Mouse (Mus musculus) G1E (cell line): ENCODE measurements at regions not wholly inside any gene's neighbourhood (a gene's known extent, or its start where the extent isn't known, plus 50 kb on each side); places are given as distances from the start of the nearest gene placed in this dataset.

Source experiments
- ATAC-seq: 2 replicates; pipeline ENCODE4 v1.8.0; 2016; ENCODE audit warnings: mild to moderate bottlenecking; ENCODE audit not compliant: insufficient number of reproducible peaks, poor library complexity, low FRiP score, severe bottlenecking; ENCODE audit errors: extremely low read depth
- DNase-seq: peaks from one replicate; pipeline ENCODE4 v3.0.0; 2012; ENCODE audit warnings: low spot score
- H3K27me3 ChIP-seq: 2 replicates; pipeline ENCODE4 v1.6.1; 2012; ENCODE audit warnings: mild to moderate bottlenecking, low read length, inconsistent platforms; ENCODE audit not compliant: insufficient read depth
- H3K36me3 ChIP-seq: replicated peaks from 2 replicates; pipeline ENCODE3; 2012; ENCODE audit warnings: mild to moderate bottlenecking, inconsistent platforms
- H3K4me1 ChIP-seq: 2 replicates; pipeline ENCODE4 v1.6.1; 2012; ENCODE audit warnings: low read depth, low read length, inconsistent platforms, mixed read lengths; ENCODE audit not compliant: insufficient read depth
- H3K4me3 ChIP-seq: 2 replicates; pipeline ENCODE4 v1.5.1; 2012; ENCODE audit warnings: low read depth, mild to moderate bottlenecking, inconsistent platforms, low read length, moderate library complexity, mixed read lengths
- H3K9me3 ChIP-seq: replicated peaks from 2 replicates; pipeline ENCODE4 v1.6.1; 2012; ENCODE audit warnings: inconsistent platforms
- CTCF ChIP-seq: IDR thresholded peaks from 2 replicates; pipeline ENCODE4 v1.5.1; 2012; ENCODE audit warnings: low read depth, low read length, inconsistent platforms, mixed read lengths
- GATA1 ChIP-seq: IDR thresholded peaks from 2 replicates; pipeline ENCODE4 v1.6.1; 2012; ENCODE audit warnings: borderline replicate concordance, low read length, inconsistent platforms, mixed read lengths
- GATA2 ChIP-seq: IDR thresholded peaks from 2 replicates; pipeline ENCODE4 v1.6.1; 2012; ENCODE audit warnings: low read depth, low read length, inconsistent platforms, borderline replicate concordance
- POLR2AphosphoS5 ChIP-seq: IDR thresholded peaks from 2 replicates; pipeline ENCODE4 v1.6.1; 2012; ENCODE audit warnings: low read depth, low read length, inconsistent platforms; ENCODE audit not compliant: insufficient replicate concordance
- TAL1 ChIP-seq: conservative IDR thresholded peaks from 2 replicates; pipeline ENCODE4 v1.6.1; 2012; ENCODE audit warnings: low read depth, low read length, inconsistent platforms, mixed read lengths

- Histone ChIP-seq H3K4me3 (no peak overlapping the region), H3K27me3 (no peaks in the 10 kb centered on the region), H3K36me3 (no peaks in the 10 kb centered on the region), H3K4me1 (no peaks in the 10 kb centered on the region), H3K9me3 (peaks cover 14% of the 10 kb centered on the region)
- TF ChIP-seq CTCF (no peak), POLR2AphosphoS5 (no peak), GATA2 (no peak), TAL1 (no peak), GATA1 (no peak)
- no peak for DNase-seq
- no peak for ATAC-seq
Measured at GRCm38 (mm10) chr3:143822564-143823394, 382.2 kb downstream of the Lmo4 start.

- no peak for TF ChIP-seq POLR2AphosphoS5
- TF ChIP-seq GATA1 = no peak
- no peak for TF ChIP-seq GATA2
- no peak for TF ChIP-seq CTCF
- no peak for TF ChIP-seq TAL1
- H3K36me3 ChIP-seq = no peaks in the 10 kb centered on the region
- H3K9me3 ChIP-seq = peaks cover 26% of the 10 kb centered on the region
- no peaks in the 10 kb centered on the region for H3K4me1 ChIP-seq
- H3K4me3 ChIP-seq = no peak overlapping the region
- DNase-seq (no peak), ATAC-seq (no peak)
- H3K27me3 ChIP-seq = no peaks in the 10 kb centered on the region
Measured at GRCm38 (mm10) chr3:143807544-143807943, 397.5 kb downstream of the Lmo4 start.

GRCm38 (mm10) chr3:143806940-143807339 is 398.1 kb downstream of the Lmo4 start:
- no peaks in the 10 kb centered on the region for H3K4me1 ChIP-seq
- TF ChIP-seq GATA2 (no peak), CTCF (no peak), GATA1 (no peak), POLR2AphosphoS5 (no peak), TAL1 (no peak)
- no peaks in the 10 kb centered on the region for H3K27me3 ChIP-seq
- ATAC-seq (no peak), DNase-seq (no peak)
- H3K9me3 ChIP-seq = peaks cover 21% of the 10 kb centered on the region
- H3K36me3 ChIP-seq = no peaks in the 10 kb centered on the region
- H3K4me3 ChIP-seq = no peak overlapping the region

- TF ChIP-seq POLR2AphosphoS5 = no peak
- TF ChIP-seq CTCF = no peak
- no peak for TF ChIP-seq TAL1
- TF ChIP-seq GATA1 = no peak
- no peak for TF ChIP-seq GATA2
- ATAC-seq (no peak), DNase-seq (no peak)
- H3K9me3 ChIP-seq = peaks cover 7% of the 10 kb centered on the region
- H3K27me3 ChIP-seq = no peaks in the 10 kb centered on the region
- H3K4me3 ChIP-seq = no peak overlapping the region
- H3K4me1 ChIP-seq = no peaks in the 10 kb centered on the region
- no peaks in the 10 kb centered on the region for H3K36me3 ChIP-seq
Measured at GRCm38 (mm10) chr3:143797850-143798249, 407.2 kb downstream of the Lmo4 start.

- TF ChIP-seq TAL1 (no peak), CTCF (no peak), GATA2 (no peak), POLR2AphosphoS5 (no peak), GATA1 (no peak)
- DNase-seq (no peak), ATAC-seq (no peak)
- Histone ChIP-seq H3K4me1 (no peaks in the 10 kb centered on the region), H3K9me3 (peaks cover 15% of the 10 kb centered on the region), H3K4me3 (no peak overlapping the region), H3K36me3 (no peaks in the 10 kb centered on the region), H3K27me3 (no peaks in the 10 kb centered on the region)
Measured at GRCm38 (mm10) chr3:143790905-143791304, 414.1 kb downstream of the Lmo4 start.

GRCm38 (mm10) chr3:143789932-143790570 is 415.0 kb downstream of the Lmo4 start:
- Histone ChIP-seq H3K4me3 (no peak overlapping the region), H3K36me3 (no peaks in the 10 kb centered on the region), H3K27me3 (no peaks in the 10 kb centered on the region), H3K9me3 (peaks cover 15% of the 10 kb centered on the region), H3K4me1 (no peaks in the 10 kb centered on the region)
- no peak for TF ChIP-seq GATA2
- TF ChIP-seq POLR2AphosphoS5 = no peak
- no peak for TF ChIP-seq TAL1
- no peak for TF ChIP-seq CTCF
- TF ChIP-seq GATA1 = no peak
- no peak for ATAC-seq
- DNase-seq = no peak
